Mouse (Mus musculus): ENCODE results near the gene Eloa. TPM values are rescaled to one million over a fixed set of nuclear protein-coding genes. Genes with fewer than 3 reads are reported as not detected.

The Eloa gene
- polyA plus RNA-seq, 1 experiment from 2014 or later = 34.7 TPM

DNA sequence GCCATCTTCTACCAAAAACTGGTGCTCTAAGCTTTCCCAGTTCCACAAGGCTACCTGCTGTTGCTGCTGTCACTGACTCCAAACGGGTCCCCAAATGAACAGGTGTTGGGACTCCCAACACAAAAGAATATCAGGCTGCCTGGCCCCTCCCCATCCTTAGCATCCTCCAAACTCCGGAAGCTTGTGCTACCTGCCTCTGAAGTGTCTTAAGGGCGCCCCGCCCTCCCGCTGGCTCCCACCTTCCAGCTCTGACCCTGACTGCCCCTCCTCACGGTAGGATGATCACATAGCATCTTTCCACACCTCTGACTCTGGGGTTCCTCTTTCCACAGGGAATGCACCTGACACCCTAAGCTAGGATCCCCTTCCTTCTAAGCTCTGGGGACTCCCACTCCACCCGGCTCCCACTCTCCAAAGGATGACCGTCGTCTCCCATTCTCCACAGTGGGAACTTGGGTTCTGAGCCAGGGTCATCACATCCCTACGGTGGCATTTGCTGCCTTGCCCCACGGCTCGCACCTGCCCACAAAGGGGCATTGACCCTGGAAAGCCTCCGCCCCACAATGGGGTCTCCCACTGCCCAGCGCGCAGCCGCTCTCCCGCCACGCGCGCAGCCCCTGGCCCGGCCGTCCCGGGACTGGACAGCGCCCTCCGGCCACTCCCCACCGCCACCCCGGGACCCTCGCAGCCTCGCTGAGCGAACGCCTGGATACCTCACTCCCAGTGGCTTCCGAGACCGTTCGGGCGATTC, 49.6 kb downstream of the Eloa start:
- under 1% methylated on average over 35 of the region's 35 CpGs for WGBS
- peak overlapping the region; percentile 90 for H3K27ac ChIP-seq (replicated peaks)
- H3K4me1 ChIP-seq = peaks cover 38% of the 10 kb centered on the region
- H3K36me3 ChIP-seq = peaks cover 74% of the 10 kb centered on the region
- DNase-seq (ENCODE audit: low spot score) = no peak
- H3K27me3 ChIP-seq (ENCODE audit: low read depth, poor library complexity, severe bottlenecking) = no peaks in the 10 kb centered on the region
- peak overlapping the region; percentile 86 for H3K4me3 ChIP-seq
- no peaks in the 10 kb centered on the region for H3K9me3 ChIP-seq (replicated peaks)

DNA sequence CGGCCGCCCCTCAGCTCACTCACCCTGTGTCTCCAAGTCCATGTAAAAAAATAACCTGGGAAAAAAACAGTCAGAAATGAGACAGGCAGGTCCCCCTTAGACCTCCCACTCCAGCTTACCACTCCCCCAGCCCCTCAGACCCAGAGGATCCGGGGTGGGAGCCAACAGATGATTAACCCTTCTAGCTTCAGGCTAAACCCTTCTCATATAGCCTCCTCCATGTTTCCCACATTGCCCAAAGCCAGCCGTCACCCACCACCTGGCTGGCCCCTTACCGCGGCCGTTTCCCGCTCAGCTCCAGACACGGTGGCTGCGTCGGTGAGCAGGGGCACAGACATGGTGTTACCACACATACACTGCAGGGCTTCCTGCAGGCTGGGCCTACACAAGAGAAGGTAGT, 51.0 kb downstream of the Eloa start:
- no peak for DNase-seq (ENCODE audit: low spot score)
- Histone ChIP-seq H3K4me1 (peaks cover 38% of the 10 kb centered on the region), H3K4me3 (peak overlapping the region; percentile 86; the same call in 1 of the 2 replicates), H3K27me3 (ENCODE audit: low read depth, poor library complexity, severe bottlenecking) (no peaks in the 10 kb centered on the region; the same call in 1 of the 2 replicates), H3K27ac (replicated peaks) (no peak overlapping the region), H3K9me3 (replicated peaks) (no peaks in the 10 kb centered on the region), H3K36me3 (peaks cover 74% of the 10 kb centered on the region)
- WGBS = 92% methylated on average over 11 of the region's 11 CpGs

DNA sequence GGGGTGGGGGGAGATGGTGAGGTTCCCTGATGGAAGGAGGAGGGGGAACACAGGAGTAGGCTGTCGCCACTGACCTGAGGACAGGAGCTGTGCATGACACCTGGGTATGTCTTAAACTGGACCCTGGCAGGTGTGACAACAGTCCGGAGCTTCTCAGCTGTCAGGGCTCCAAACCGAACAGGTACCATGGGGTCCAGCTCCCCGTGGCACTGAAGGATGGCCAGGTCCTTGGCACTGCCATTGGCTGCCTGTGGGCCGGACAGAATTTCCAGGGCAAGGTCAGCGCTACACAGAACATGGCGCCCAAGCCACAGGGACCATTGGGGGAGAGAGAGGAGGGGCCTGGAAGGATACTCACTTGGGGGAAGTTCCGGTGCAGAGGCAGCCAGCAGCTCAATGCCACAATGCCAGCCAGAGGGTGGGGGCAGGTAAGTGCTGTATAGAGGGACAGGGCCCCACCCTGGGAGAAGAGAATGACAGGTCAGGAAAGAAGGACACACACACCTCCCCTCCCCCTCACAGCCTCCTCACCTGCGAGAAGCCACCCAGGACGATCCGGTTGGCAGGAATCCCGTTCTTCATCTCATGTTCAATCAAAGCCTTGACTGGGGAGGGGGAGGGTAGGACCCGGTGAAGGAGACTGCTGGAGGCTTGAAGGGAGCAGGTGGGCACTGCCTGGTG, 52.4 kb downstream of the Eloa start:
- no peaks in the 10 kb centered on the region; the same call in 1 of the 2 replicates for H3K27me3 ChIP-seq (ENCODE audit: low read depth, poor library complexity, severe bottlenecking)
- 92% methylated on average over 13 of the region's 13 CpGs for WGBS
- 0 out of 2 replicates have a peak overlapping the region, but pooled peaks have one; percentile 2 for H3K4me3 ChIP-seq
- H3K27ac ChIP-seq (replicated peaks) = no peak overlapping the region
- peaks cover 48% of the 10 kb centered on the region for H3K4me1 ChIP-seq
- H3K36me3 ChIP-seq = peaks cover 67% of the 10 kb centered on the region
- DNase-seq (ENCODE audit: low spot score) = no peak
- no peaks in the 10 kb centered on the region for H3K9me3 ChIP-seq (replicated peaks)

GRCm38 (mm10) chr4:135968271-135968869, 53.2 kb downstream of the Eloa start:
- H3K36me3 ChIP-seq = peaks cover 60% of the 10 kb centered on the region
- no peak for DNase-seq (ENCODE audit: low spot score)
- 80% methylated on average over 19 of the region's 19 CpGs for WGBS
- H3K4me3 ChIP-seq = peak overlapping the region; percentile 12; the same call in 1 of the 2 replicates
- H3K27ac ChIP-seq (replicated peaks) = peak overlapping the region; percentile 58; the same call in 1 of the 2 replicates
- H3K27me3 ChIP-seq (ENCODE audit: low read depth, poor library complexity, severe bottlenecking) = no peaks in the 10 kb centered on the region; the same call in 1 of the 2 replicates
- H3K9me3 ChIP-seq (replicated peaks) = no peaks in the 10 kb centered on the region
- H3K4me1 ChIP-seq = peaks cover 52% of the 10 kb centered on the region

- Histone ChIP-seq H3K36me3 (peaks cover 61% of the 10 kb centered on the region), H3K9me3 (replicated peaks) (no peaks in the 10 kb centered on the region), H3K27ac (replicated peaks) (no peak overlapping the region), H3K27me3 (ENCODE audit: low read depth, poor library complexity, severe bottlenecking) (no peaks in the 10 kb centered on the region; the same call in 1 of the 2 replicates), H3K4me3 (no peak overlapping the region), H3K4me1 (peaks cover 52% of the 10 kb centered on the region)
- DNase-seq (ENCODE audit: low spot score) = no peak
- WGBS = 92% methylated on average over 18 of the region's 18 CpGs
Observed at GRCm38 (mm10) chr4:135967086-135967760, 54.3 kb downstream of the Eloa start.

DNA sequence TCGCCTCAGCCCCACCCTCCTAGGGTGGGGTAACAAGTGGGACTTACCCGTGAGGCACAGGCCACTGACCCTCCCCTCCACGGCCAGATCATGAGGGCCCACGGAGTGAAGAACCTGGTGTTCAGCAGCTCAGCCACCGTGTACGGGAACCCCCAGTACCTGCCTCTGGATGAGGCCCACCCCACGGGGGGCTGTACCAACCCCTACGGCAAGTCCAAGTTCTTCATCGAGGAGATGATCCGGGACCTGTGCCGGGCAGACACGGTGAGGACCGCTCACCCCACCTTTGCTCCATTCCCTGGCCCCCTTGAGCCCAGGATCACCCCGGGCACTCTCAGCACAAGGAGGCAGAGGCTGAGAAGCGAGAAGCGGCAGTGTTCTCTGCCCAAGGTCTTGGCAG, 55.3 kb downstream of the Eloa start:
- H3K27ac ChIP-seq (replicated peaks) = no peak overlapping the region
- no peaks in the 10 kb centered on the region; the same call in 1 of the 2 replicates for H3K27me3 ChIP-seq (ENCODE audit: low read depth, poor library complexity, severe bottlenecking)
- H3K4me1 ChIP-seq = peaks cover 46% of the 10 kb centered on the region
- peaks cover 66% of the 10 kb centered on the region for H3K36me3 ChIP-seq
- WGBS = 92% methylated on average over 16 of the region's 16 CpGs
- H3K9me3 ChIP-seq (replicated peaks) = no peaks in the 10 kb centered on the region
- 0 out of 2 replicates have a peak overlapping the region, but pooled peaks have one; percentile 14 for H3K4me3 ChIP-seq
- no peak for DNase-seq (ENCODE audit: low spot score)

DNA sequence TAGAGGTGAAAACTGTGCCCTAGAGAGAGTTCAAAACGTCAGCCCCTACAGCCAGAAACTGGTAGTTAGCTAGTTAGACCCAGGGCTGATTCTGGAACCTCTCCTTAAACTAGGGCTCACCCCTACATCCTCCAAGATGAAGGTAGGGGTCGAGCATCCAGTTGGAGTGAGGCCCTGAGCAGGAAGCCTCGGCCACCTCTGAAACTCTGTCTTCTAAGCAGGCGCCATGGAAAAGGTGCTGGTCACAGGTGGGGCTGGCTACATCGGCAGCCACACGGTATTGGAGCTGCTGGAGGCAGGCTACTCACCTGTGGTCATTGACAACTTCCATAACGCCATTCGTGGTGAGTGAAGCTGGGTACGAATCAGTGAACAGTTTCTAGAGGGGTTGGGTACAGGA, 56.5 kb downstream of the Eloa start:
- H3K27ac ChIP-seq (replicated peaks) = no peak overlapping the region
- peak overlapping the region; percentile 90 for H3K4me3 ChIP-seq
- no peak for DNase-seq (ENCODE audit: low spot score)
- H3K36me3 ChIP-seq = peaks cover 61% of the 10 kb centered on the region
- H3K27me3 ChIP-seq (ENCODE audit: low read depth, poor library complexity, severe bottlenecking) = no peaks in the 10 kb centered on the region; the same call in 1 of the 2 replicates
- H3K9me3 ChIP-seq (replicated peaks) = no peaks in the 10 kb centered on the region
- 89% methylated on average over 9 of the region's 9 CpGs for WGBS
- peaks cover 37% of the 10 kb centered on the region for H3K4me1 ChIP-seq

- no peak for DNase-seq (ENCODE audit: low spot score)
- WGBS = 4% methylated on average over 12 of the region's 12 CpGs
- H3K9me3 ChIP-seq (replicated peaks) = no peaks in the 10 kb centered on the region
- H3K4me1 ChIP-seq = peaks cover 37% of the 10 kb centered on the region
- H3K4me3 ChIP-seq = peak overlapping the region; percentile 90
- H3K27me3 ChIP-seq (ENCODE audit: low read depth, poor library complexity, severe bottlenecking) = no peaks in the 10 kb centered on the region; the same call in 1 of the 2 replicates
- H3K27ac ChIP-seq (replicated peaks) = peak overlapping the region; percentile 92
- H3K36me3 ChIP-seq = peaks cover 61% of the 10 kb centered on the region
Observed at GRCm38 (mm10) chr4:135964426-135964825, 57.1 kb downstream of the Eloa start.

DNA sequence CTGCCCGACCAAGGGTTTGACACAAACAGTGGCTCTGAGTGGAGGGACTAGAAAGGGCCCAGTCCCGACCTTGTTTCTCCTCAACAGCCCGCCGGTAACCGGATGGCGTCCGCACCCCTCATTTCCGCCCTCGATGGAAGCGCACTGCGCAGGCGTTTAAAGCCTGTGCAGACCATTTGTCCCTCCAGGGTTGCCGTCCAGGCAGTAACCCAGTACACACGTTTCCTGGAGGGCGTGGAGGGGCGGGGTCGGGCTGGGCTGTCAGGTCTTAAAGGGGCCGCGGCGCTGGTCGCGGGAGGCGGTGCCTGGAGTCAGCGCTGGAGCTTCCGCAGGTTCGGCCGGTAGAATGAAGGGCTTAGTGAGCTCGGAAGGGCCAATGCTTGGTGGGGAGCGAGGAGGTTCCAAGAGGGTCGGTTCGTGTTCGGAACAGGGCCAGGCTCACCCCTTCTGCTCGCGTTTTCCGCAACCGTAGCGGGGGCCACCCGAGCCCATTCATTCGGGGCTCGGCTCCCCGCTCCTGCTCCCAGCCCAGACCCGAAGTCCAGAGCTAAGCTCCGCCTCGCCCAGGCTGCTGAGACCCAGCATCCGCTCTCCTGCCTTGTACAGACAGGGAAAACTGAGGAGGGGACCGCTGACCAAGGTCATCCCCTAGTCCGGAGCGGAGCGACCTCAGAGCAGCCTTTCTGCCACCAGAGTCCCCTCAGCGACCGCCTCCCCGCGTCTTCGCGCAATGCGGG, 57.9 kb downstream of the Eloa start, which contains the start of gene Gale:
TSS of gene Gale (plus strand) at position 271 of the 737 bp plus-strand sequence.
- peak; percentile 97 for DNase-seq (ENCODE audit: low spot score)
- peak within 1 kb of the TSS; percentile 92 for H3K27ac ChIP-seq (replicated peaks)
- peaks cover 31% of the 10 kb centered on the region for H3K4me1 ChIP-seq
- under 1% methylated on average over 56 of the region's 56 CpGs for WGBS
- H3K27me3 ChIP-seq (ENCODE audit: low read depth, poor library complexity, severe bottlenecking) = no peaks in the 10 kb centered on the region; the same call in 1 of the 2 replicates
- H3K9me3 ChIP-seq (replicated peaks) = no peaks in the 10 kb centered on the region
- H3K4me3 ChIP-seq = peak within 1 kb of the TSS; percentile 90
- H3K36me3 ChIP-seq = peaks cover 61% of the 10 kb centered on the region

GRCm38 (mm10) chr4:135962946-135963345, 58.6 kb downstream of the Eloa start:
- no peak for DNase-seq (ENCODE audit: low spot score)
- peak overlapping the region; percentile 90 for H3K4me3 ChIP-seq
- peaks cover 30% of the 10 kb centered on the region for H3K4me1 ChIP-seq
- no peaks in the 10 kb centered on the region; the same call in 1 of the 2 replicates for H3K27me3 ChIP-seq (ENCODE audit: low read depth, poor library complexity, severe bottlenecking)
- H3K27ac ChIP-seq (replicated peaks) = peak overlapping the region; percentile 92
- whole genome bisulfite sequencing = 5% methylated on average over 15 of the region's 15 CpGs
- H3K9me3 ChIP-seq (replicated peaks) = no peaks in the 10 kb centered on the region
- H3K36me3 ChIP-seq = peaks cover 59% of the 10 kb centered on the region

DNA sequence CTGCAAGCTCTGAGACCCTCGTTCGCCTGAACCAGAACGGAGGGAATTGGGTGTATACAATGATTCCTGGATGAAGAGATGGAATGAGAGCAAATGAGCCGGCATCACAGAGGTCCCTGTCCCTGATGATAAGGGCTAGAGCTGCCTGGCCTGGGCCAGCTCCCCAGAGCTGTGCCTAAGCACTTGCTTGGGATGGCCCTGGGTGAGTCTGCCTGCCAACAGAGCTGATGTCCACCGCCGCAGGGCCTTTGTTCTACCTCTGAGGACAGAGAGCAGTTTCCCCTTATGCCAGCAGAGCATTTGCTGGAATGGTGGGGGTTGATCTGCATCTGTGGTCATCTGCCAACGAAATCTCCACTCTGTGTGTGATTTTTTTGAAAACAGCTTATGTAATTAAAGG, 59.4 kb downstream of the Eloa start:
- H3K4me3 ChIP-seq = peak overlapping the region; percentile 90
- peaks cover 51% of the 10 kb centered on the region for H3K36me3 ChIP-seq
- H3K4me1 ChIP-seq = peaks cover 30% of the 10 kb centered on the region
- no peaks in the 10 kb centered on the region for H3K9me3 ChIP-seq (replicated peaks)
- WGBS = 91% methylated on average over 7 of the region's 7 CpGs
- DNase-seq (ENCODE audit: low spot score) = no peak
- no peaks in the 10 kb centered on the region; the same call in 1 of the 2 replicates for H3K27me3 ChIP-seq (ENCODE audit: low read depth, poor library complexity, severe bottlenecking)
- no peak overlapping the region for H3K27ac ChIP-seq (replicated peaks)

All from midbrain, embryonic 10.5 days (tissue).